Mouse (Mus musculus): ENCODE results near the gene Nrg3. TPM values are rescaled to one million over a fixed set of nuclear protein-coding genes. Genes with fewer than 3 reads are reported as not detected.
"Not testable (repeated sequence)": the region's sequence is repeated elsewhere in the genome, so short reads cannot be mapped to it uniquely, and the experiment has no call there.

The Nrg3 gene
- polyA plus RNA-seq, 1 experiment from 2014 or later, result 3.7 TPM

DNA sequence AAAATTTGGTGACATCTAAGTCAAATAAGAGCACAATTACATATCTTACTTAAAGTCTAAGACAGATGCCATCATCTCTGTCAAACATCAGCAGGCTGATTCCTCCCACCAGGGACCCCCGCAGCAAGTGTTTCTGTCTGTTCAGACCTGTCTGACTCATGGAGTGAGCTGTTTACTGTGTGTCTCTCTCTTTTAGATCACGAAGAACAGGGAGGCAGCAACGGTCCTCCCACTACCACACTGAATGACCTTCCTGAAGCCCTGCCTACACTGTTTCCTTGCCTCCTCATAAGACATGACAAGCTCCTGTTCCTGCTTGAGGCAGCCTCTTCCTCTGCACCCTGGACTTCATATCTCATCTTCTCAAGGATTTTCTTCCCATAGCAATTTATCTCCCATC lies 312.7 kb downstream of the Nrg3 start:
- Histone ChIP-seq H3K36me3 (ENCODE audit: poor library complexity, severe bottlenecking) (no peaks in the 10 kb centered on the region), H3K27me3 (no peaks in the 10 kb centered on the region), H3K4me2 (no peak overlapping the region), H3K9me3 (replicated peaks) (no peaks in the 10 kb centered on the region), H3K4me3 (no peak overlapping the region), H3K4me1 (no peaks in the 10 kb centered on the region), H3K27ac (no peak overlapping the region), H3K9ac (no peak overlapping the region)
- 89% methylated on average over 3 of the region's 3 CpGs for WGBS
- no peak for ATAC-seq

DNA sequence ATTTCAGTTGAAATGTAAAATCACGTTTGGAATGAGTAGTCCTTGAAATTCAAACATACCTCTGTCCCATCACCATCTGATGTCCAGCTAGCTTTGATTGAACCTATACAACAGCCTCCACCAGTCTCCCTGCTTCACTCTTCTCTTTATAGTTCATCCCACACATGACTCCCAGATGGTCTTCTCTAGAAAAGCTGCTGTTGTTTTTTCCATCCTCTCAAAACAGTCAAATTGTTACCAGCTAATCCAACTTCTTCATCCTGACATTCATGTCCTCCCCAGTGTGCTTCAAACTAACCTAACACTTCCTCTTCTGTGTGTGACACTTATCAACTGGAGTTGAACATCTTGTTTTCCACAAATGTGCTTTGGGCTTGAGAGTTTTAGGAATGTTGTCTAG lies 317.4 kb downstream of the Nrg3 start:
- WGBS, result 59% methylated on average over 1 of the region's 1 CpGs
- no peak overlapping the region for H3K9ac ChIP-seq
- H3K36me3 ChIP-seq (ENCODE audit: poor library complexity, severe bottlenecking), result no peaks in the 10 kb centered on the region
- H3K27ac ChIP-seq, result no peak overlapping the region
- H3K27me3 ChIP-seq, result no peaks in the 10 kb centered on the region
- no peak overlapping the region for H3K4me3 ChIP-seq
- H3K4me2 ChIP-seq, result no peak overlapping the region
- no peaks in the 10 kb centered on the region for H3K4me1 ChIP-seq
- no peak for ATAC-seq
- no peaks in the 10 kb centered on the region for H3K9me3 ChIP-seq (replicated peaks)

DNA sequence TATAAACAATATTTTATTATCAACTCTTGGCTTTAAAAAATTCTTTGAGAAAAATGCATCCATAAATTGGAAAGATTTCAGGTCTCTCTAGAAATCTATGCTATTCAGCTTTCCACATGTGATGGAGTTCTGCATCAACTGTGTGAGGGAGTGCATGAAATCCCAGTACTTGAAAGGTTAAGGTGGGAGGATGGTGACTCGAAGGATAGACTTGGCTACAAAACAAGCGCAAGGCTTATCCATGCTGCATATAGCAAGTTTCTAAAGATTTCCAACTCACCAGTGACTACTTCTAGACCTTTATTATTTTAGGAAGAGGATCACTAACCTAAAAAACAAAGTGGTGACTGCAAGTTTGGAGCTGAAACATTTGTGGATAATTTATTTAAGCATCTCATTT lies 343.1 kb downstream of the Nrg3 start:
- H3K4me1 ChIP-seq, result no peaks in the 10 kb centered on the region
- H3K27ac ChIP-seq, result no peak overlapping the region
- H3K36me3 ChIP-seq (ENCODE audit: poor library complexity, severe bottlenecking), result no peaks in the 10 kb centered on the region
- no peak overlapping the region for H3K4me3 ChIP-seq
- no peaks in the 10 kb centered on the region for H3K27me3 ChIP-seq
- no peak for ATAC-seq
- whole genome bisulfite sequencing, result 89% methylated on average over 2 of the region's 2 CpGs
- H3K4me2 ChIP-seq, result no peak overlapping the region
- no peak overlapping the region for H3K9ac ChIP-seq
- H3K9me3 ChIP-seq (replicated peaks), result no peaks in the 10 kb centered on the region

DNA sequence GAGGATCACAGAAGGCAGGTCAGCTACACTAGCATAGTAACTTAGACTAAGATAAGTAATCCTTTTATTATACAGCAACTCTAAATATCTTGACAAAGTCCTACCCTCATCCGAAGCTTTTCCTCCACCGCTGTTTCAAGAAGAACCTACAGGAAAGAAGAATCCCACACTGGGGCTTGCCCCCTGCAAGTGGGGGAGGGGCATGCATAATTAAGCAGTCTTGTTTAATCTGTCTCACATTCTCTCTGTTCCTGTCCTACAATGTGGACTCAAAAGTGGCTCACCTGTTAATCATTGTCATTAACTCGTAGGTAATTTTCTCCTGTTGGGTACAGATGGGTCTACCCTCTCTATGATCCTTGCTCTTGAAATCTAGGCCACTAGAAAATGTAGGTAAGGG lies 354.9 kb downstream of the Nrg3 start:
- H3K27me3 ChIP-seq, result no peaks in the 10 kb centered on the region
- H3K9me3 ChIP-seq (replicated peaks), result no peaks in the 10 kb centered on the region
- no peaks in the 10 kb centered on the region for H3K36me3 ChIP-seq (ENCODE audit: poor library complexity, severe bottlenecking)
- H3K4me2 ChIP-seq, result no peak overlapping the region
- no peak for ATAC-seq
- H3K27ac ChIP-seq, result no peak overlapping the region
- H3K4me1 ChIP-seq, result peaks cover 2% of the 10 kb centered on the region
- 62% methylated on average over 3 of the region's 3 CpGs for WGBS
- H3K4me3 ChIP-seq, result no peak overlapping the region
- no peak overlapping the region for H3K9ac ChIP-seq

DNA sequence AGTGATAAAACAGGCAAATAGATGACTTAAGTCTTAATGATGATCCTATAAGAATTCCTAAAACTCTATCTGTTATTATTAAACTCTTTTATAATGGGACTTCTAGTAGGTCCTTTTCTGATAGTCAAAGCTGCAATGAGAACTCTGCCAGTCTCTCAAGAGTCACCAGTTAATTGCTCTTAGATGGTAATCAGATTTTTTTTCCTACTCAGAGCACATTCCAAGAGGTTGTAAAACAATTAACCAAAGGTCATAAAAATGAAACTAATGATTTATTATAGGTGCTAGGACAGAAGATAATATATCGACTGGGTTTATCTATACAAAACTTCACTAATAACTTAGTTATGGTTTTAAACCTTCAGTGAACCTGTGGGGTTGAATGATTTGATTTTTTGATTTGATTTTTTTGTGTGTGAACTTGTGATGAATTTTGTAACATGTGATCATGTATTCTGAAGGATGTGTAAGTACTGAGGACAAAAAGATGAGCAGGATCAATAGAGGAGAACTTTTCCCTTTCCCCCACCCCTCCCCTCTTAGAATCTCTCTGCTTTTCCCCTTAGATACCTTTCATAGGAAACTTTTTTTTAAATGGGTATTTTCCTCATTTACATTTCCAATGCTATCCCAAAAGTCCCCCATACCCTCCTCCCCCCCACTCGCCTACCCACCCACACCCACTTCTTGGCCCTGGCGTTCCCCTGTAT lies 356.2 kb downstream of the Nrg3 start:
- 89% methylated on average over 3 of the region's 3 CpGs for WGBS
- H3K4me3 ChIP-seq; H3K9me3 ChIP-seq (replicated peaks); H3K4me2 ChIP-seq; ATAC-seq; H3K27me3 ChIP-seq; H3K9ac ChIP-seq; H3K36me3 ChIP-seq (ENCODE audit: poor library complexity, severe bottlenecking); H3K27ac ChIP-seq; H3K4me1 ChIP-seq: not testable (repeated sequence)

DNA sequence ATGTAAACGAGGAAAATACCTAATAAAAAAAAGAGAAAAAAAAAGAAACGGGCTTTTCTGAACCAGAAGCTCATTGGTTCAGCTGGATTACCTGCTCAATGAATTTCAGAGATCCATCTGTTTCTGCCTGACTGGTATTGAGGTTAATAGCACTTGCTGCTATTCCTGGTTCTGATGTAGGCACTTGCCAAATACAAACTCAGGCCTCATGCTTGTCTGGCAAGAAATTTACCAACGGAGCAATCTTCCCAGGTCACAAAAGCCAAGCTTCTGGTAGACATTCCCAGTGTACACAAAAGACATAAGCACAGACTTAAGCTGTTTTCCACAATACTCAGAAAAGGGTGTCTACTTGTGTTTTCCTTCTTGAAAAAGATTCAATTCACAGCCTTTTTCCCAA lies 363.3 kb downstream of the Nrg3 start:
- ATAC-seq, result no peak
- Histone ChIP-seq H3K9ac (no peak overlapping the region), H3K4me2 (no peak overlapping the region), H3K4me1 (peaks cover 6% of the 10 kb centered on the region), H3K27ac (no peak overlapping the region), H3K36me3 (ENCODE audit: poor library complexity, severe bottlenecking) (no peaks in the 10 kb centered on the region), H3K4me3 (no peak overlapping the region), H3K27me3 (no peaks in the 10 kb centered on the region), H3K9me3 (replicated peaks) (no peaks in the 10 kb centered on the region)
- WGBS, result 79% methylated on average over 3 of the region's 3 CpGs

DNA sequence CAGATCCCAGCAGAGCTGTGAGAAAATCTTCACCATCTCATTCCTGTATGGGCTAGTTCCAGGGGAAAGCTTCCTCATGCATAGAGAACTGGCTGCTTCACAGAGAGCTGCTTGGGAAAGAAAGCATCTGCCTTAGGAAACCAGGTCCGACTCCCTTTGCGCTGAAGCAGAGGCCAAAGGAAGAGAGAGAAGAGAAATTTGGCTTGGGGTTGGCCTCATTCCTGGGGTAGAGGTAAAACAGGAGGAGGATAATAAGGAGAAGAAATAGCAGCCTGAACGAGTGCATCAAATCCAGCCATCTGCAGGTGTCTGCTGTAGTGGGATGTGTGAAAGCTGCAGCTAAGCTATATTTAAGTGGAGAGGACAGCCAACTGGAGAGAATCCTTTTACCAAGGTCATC lies 366.1 kb downstream of the Nrg3 start:
- Histone ChIP-seq H3K9ac (no peak overlapping the region), H3K4me1 (no peaks in the 10 kb centered on the region)

DNA sequence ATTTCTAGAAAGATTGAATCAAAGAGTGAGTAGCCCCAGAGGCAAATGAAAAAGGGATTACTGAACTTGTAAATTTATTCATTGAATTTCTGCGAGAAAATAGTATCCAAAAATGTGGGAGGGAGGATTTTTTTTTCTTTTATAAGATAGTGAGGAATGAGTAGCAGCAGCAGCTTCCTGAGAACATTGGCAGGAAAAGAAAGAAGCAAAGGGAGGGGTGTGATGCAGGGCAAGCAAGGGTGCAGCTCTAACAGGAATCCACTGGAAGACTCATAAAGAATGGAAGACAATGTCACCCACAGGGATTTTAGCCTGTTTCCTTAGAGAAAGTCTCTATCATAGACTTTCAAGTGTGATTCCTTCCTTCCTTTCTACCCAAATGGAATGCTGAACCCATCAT lies 377.7 kb downstream of the Nrg3 start:
- no peaks in the 10 kb centered on the region for H3K36me3 ChIP-seq (ENCODE audit: poor library complexity, severe bottlenecking)
- WGBS, result 50% methylated on average over 1 of the region's 1 CpGs
- no peak overlapping the region for H3K4me2 ChIP-seq
- H3K9me3 ChIP-seq (replicated peaks), result no peaks in the 10 kb centered on the region
- H3K27ac ChIP-seq, result no peak overlapping the region
- no peak for ATAC-seq
- no peaks in the 10 kb centered on the region for H3K4me1 ChIP-seq
- no peak overlapping the region for H3K9ac ChIP-seq
- H3K27me3 ChIP-seq, result no peaks in the 10 kb centered on the region
- H3K4me3 ChIP-seq, result no peak overlapping the region

More for the DNA sequence above, 366.1 kb downstream of the Nrg3 start:
- no peak overlapping the region for H3K4me3 ChIP-seq
- no peak overlapping the region for H3K4me2 ChIP-seq
- H3K9me3 ChIP-seq (replicated peaks), result no peaks in the 10 kb centered on the region
- no peak for ATAC-seq
- 83% methylated on average over 3 of the region's 3 CpGs for WGBS
- no peaks in the 10 kb centered on the region for H3K27me3 ChIP-seq
- no peak overlapping the region for H3K27ac ChIP-seq
- H3K36me3 ChIP-seq (ENCODE audit: poor library complexity, severe bottlenecking), result no peaks in the 10 kb centered on the region

DNA sequence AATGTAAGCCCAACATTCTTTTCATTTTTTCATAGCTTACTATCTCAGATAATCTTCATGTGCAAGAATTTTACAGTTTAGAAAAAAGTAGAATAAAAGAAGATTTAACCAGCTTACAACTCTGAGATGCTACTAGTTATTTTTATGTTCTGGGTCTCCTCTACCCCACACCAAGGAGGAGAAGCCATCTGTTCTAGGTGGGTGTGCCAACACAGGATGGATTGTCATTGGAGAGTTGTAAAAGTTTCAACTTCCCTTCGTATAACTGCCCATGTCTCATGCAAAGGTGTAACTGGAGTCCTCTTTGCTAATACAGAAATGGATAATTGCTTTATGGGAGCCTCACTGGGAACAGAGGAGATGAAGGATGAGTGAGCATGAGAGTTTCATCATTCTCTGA lies 393.4 kb downstream of the Nrg3 start:
- Histone ChIP-seq H3K4me2 (no peak overlapping the region), H3K36me3 (ENCODE audit: poor library complexity, severe bottlenecking) (no peaks in the 10 kb centered on the region), H3K27ac (no peak overlapping the region), H3K4me1 (no peaks in the 10 kb centered on the region), H3K4me3 (no peak overlapping the region), H3K27me3 (no peaks in the 10 kb centered on the region), H3K9me3 (replicated peaks) (no peaks in the 10 kb centered on the region), H3K9ac (no peak overlapping the region)
- WGBS, result 80% methylated on average over 1 of the region's 1 CpGs
- no peak for ATAC-seq

DNA sequence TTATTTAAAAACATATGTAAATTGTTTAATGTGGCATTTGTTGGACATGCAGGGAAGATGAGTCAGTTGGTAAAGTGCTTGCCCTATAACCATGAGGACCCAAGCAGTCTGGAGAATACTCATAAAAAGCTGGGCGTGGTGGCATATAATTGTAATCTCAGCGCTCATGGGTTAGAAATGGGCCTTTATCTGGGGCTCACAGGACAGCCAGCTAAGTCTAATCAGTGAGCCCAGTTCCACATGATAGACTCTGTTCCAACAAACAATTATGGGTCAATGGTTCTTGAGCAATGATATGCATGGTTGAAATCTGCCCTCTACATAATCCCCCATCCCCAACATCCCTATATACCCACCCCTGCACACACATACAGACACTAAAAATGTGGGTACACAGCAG lies 421.3 kb downstream of the Nrg3 start:
- 82% methylated on average over 2 of the region's 2 CpGs for WGBS
- H3K27ac ChIP-seq, result no peak overlapping the region
- H3K4me1 ChIP-seq, result no peaks in the 10 kb centered on the region
- no peaks in the 10 kb centered on the region for H3K27me3 ChIP-seq
- no peak overlapping the region for H3K4me3 ChIP-seq
- no peaks in the 10 kb centered on the region for H3K36me3 ChIP-seq (ENCODE audit: poor library complexity, severe bottlenecking)
- H3K4me2 ChIP-seq, result no peak overlapping the region
- no peaks in the 10 kb centered on the region for H3K9me3 ChIP-seq (replicated peaks)
- ATAC-seq, result no peak
- H3K9ac ChIP-seq, result no peak overlapping the region

DNA sequence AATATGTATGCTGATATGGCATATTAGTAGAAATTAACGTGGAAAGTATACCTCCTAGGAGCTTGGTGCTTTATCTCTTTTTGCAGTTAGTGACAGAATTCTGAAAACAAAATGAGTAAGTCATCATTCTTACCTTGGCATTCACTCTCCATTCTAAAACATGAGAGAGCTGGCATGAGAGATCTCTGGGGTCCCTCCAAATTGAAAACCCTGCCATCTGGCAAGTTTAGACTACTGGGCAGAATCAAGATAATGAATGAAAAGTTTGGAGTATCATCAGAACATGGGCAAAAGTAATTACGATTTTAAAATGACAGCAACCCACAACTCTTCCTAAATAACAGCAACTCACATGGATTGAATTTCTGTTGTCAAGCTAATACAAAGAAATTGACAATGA lies 423.9 kb downstream of the Nrg3 start:
- WGBS, result 80% methylated on average over 2 of the region's 2 CpGs
- no peak for ATAC-seq

DNA sequence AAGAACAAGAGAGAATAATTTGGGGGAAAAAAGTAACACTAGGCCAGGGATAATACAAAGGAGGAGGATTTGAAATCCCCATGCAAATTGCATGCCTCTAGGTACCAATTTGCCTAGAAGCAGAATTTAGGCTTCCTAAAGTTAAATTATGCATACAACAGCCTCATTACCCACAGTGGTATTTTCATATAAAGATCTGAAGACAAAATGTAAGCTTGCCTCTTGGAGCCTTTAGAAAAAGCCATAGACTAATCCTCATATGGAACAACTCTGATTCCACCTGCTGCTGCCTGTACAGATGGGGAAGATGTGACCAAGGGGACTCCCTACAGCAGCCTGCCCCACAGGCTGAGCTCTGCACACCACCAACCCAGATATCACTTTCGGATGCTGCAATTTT lies 428.6 kb downstream of the Nrg3 start:
- Histone ChIP-seq H3K4me3 (no peak overlapping the region), H3K27me3 (no peaks in the 10 kb centered on the region), H3K4me1 (no peaks in the 10 kb centered on the region), H3K4me2 (no peak overlapping the region), H3K27ac (no peak overlapping the region), H3K36me3 (ENCODE audit: poor library complexity, severe bottlenecking) (no peaks in the 10 kb centered on the region), H3K9me3 (replicated peaks) (no peaks in the 10 kb centered on the region), H3K9ac (no peak overlapping the region)
- WGBS, result 88% methylated on average over 1 of the region's 1 CpGs
- ATAC-seq, result no peak; the same call in 1 of the 2 replicates

More for the DNA sequence above, 423.9 kb downstream of the Nrg3 start:
- Histone ChIP-seq H3K4me2 (no peak overlapping the region), H3K27me3 (no peaks in the 10 kb centered on the region), H3K4me1 (no peaks in the 10 kb centered on the region), H3K9ac (no peak overlapping the region), H3K9me3 (replicated peaks) (no peaks in the 10 kb centered on the region), H3K4me3 (no peak overlapping the region), H3K27ac (no peak overlapping the region), H3K36me3 (ENCODE audit: poor library complexity, severe bottlenecking) (no peaks in the 10 kb centered on the region)

DNA sequence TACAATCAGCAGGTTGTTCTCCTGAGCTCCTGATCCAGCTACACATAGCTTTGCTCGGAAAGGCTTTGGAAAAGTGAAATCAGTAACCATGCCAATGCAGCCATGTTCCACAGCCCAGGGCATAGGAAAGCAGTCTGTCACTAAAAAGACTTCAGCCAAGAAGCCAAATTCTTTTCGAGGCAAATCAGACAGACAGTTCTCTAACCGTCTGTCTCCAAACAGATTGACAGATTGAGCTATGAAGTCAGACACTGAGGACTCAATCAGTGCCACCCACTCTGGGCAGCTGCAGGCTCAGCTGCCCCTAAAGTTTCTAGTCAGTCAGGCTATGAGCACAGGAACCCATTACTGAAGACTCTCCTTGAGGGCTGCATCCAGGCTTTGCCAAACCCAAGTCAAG lies 429.1 kb downstream of the Nrg3 start:
- peak; percentile 87 for ATAC-seq
- no peaks in the 10 kb centered on the region for H3K27me3 ChIP-seq
- no peaks in the 10 kb centered on the region for H3K9me3 ChIP-seq (replicated peaks)
- no peak overlapping the region for H3K4me2 ChIP-seq
- no peaks in the 10 kb centered on the region for H3K36me3 ChIP-seq (ENCODE audit: poor library complexity, severe bottlenecking)
- no peaks in the 10 kb centered on the region for H3K4me1 ChIP-seq
- no peak overlapping the region for H3K9ac ChIP-seq
- no peak overlapping the region for H3K27ac ChIP-seq
- H3K4me3 ChIP-seq, result no peak overlapping the region
- WGBS, result 72% methylated on average over 3 of the region's 3 CpGs
